Mouse (Mus musculus): ENCODE measurements around the gene Atp11c. TPM values are rescaled to one million over a fixed set of nuclear protein-coding genes. Genes with fewer than 3 reads are reported as not detected.
A peak's percentile ranks its signal among the peaks of the same experiment; 100 is the strongest.

Atp11c gene
- 12.4 and 12.7 TPM in 2 replicates for polyA plus RNA-seq (2015; fragmentation: Nextera tagmentation; extraction: Ambion mirVana)

GRCm38 (mm10) chrX:60592598-60592997 lies at the start of gene Atp11c:
TSS of gene Atp11c (minus strand) at chrX:60592698.
- Histone ChIP-seq H3K4me3 (no peak within 1 kb of the TSS), H3K27ac (replicated peaks) (no peak within 1 kb of the TSS), H3K27me3 (no peaks in the 10 kb centered on the region), H3K4me2 (replicated peaks) (no peak within 1 kb of the TSS), H3K9me3 (no peaks in the 10 kb centered on the region), H3K4me1 (no peaks in the 10 kb centered on the region), H3K36me3 (no peaks in the 10 kb centered on the region), H3K9ac (replicated peaks) (no peak within 1 kb of the TSS)
- no peak for ATAC-seq (replicated peaks)
- whole genome bisulfite sequencing, result 93% methylated on average over 2 of the region's 2 CpGs

GRCm38 (mm10) chrX:60609202-60609601 lies 16.7 kb upstream of the Atp11c start:
- no peak overlapping the region for H3K9ac ChIP-seq (replicated peaks)
- H3K9me3 ChIP-seq, result no peaks in the 10 kb centered on the region
- H3K27ac ChIP-seq (replicated peaks), result no peak overlapping the region
- no peaks in the 10 kb centered on the region for H3K4me1 ChIP-seq
- H3K27me3 ChIP-seq, result no peaks in the 10 kb centered on the region
- H3K36me3 ChIP-seq, result no peaks in the 10 kb centered on the region
- no peak overlapping the region for H3K4me3 ChIP-seq
- 24% methylated on average over 3 of the region's 3 CpGs for WGBS
- 0 out of 2 replicates have a peak, but pooled peaks have one; percentile 26 for ATAC-seq (replicated peaks)
- no peak overlapping the region for H3K4me2 ChIP-seq (replicated peaks)

- H3K36me3 ChIP-seq, result no peaks in the 10 kb centered on the region
- no peak for ATAC-seq (replicated peaks)
- no peaks in the 10 kb centered on the region for H3K4me1 ChIP-seq
- 19% methylated on average over 1 of the region's 1 CpGs for WGBS
- H3K27ac ChIP-seq (replicated peaks), result no peak overlapping the region
- no peak overlapping the region for H3K9ac ChIP-seq (replicated peaks)
- H3K9me3 ChIP-seq, result no peaks in the 10 kb centered on the region
- no peak overlapping the region for H3K4me3 ChIP-seq
- no peak overlapping the region for H3K4me2 ChIP-seq (replicated peaks)
- H3K27me3 ChIP-seq, result no peaks in the 10 kb centered on the region
Observed at GRCm38 (mm10) chrX:60570539-60570938, 22.0 kb downstream of the Atp11c start.

- H3K27me3 ChIP-seq, result no peaks in the 10 kb centered on the region
- no peak for ATAC-seq (replicated peaks)
- H3K36me3 ChIP-seq, result no peaks in the 10 kb centered on the region
- H3K4me3 ChIP-seq, result no peak overlapping the region
- no peak overlapping the region for H3K9ac ChIP-seq (replicated peaks)
- H3K9me3 ChIP-seq, result no peaks in the 10 kb centered on the region
- no peak overlapping the region for H3K4me2 ChIP-seq (replicated peaks)
- no peak overlapping the region for H3K27ac ChIP-seq (replicated peaks)
- H3K4me1 ChIP-seq, result no peaks in the 10 kb centered on the region
Observed at GRCm38 (mm10) chrX:60569047-60569446, 23.5 kb downstream of the Atp11c start.

GRCm38 (mm10) chrX:60555242-60555641 lies 37.3 kb downstream of the Atp11c start:
- 32% methylated on average over 4 of the region's 4 CpGs for WGBS
- no peak for ATAC-seq (replicated peaks)
- no peaks in the 10 kb centered on the region for H3K4me1 ChIP-seq
- H3K9me3 ChIP-seq, result no peaks in the 10 kb centered on the region
- no peaks in the 10 kb centered on the region for H3K36me3 ChIP-seq
- H3K9ac ChIP-seq (replicated peaks), result no peak overlapping the region
- no peak overlapping the region for H3K27ac ChIP-seq (replicated peaks)
- H3K4me2 ChIP-seq (replicated peaks), result no peak overlapping the region
- no peaks in the 10 kb centered on the region for H3K27me3 ChIP-seq
- no peak overlapping the region for H3K4me3 ChIP-seq

GRCm38 (mm10) chrX:60547444-60548304 lies 44.8 kb downstream of the Atp11c start:
- Histone ChIP-seq H3K9ac (replicated peaks) (peak overlapping the region; percentile 71), H3K9me3 (no peaks in the 10 kb centered on the region), H3K27me3 (no peaks in the 10 kb centered on the region), H3K4me2 (replicated peaks) (peak overlapping the region; percentile 56), H3K4me3 (peak overlapping the region; percentile 59), H3K36me3 (no peaks in the 10 kb centered on the region), H3K27ac (replicated peaks) (peak overlapping the region; percentile 84), H3K4me1 (peaks cover 10% of the 10 kb centered on the region; the same call in 1 of the 2 replicates)
- ATAC-seq (replicated peaks), result peak; percentile 87
- 23% methylated on average over 40 of the region's 113 CpGs for WGBS

- Histone ChIP-seq H3K9me3 (no peaks in the 10 kb centered on the region), H3K4me1 (peaks cover 10% of the 10 kb centered on the region; the same call in 1 of the 2 replicates), H3K4me2 (replicated peaks) (peak overlapping the region; percentile 56), H3K9ac (replicated peaks) (peak overlapping the region; percentile 71), H3K27me3 (no peaks in the 10 kb centered on the region), H3K27ac (replicated peaks) (peak overlapping the region; percentile 84), H3K4me3 (peak overlapping the region; percentile 59), H3K36me3 (no peaks in the 10 kb centered on the region)
- 28% methylated on average over 16 of the region's 16 CpGs for WGBS
- ATAC-seq (replicated peaks), result peak; percentile 15; the same call in 1 of the 2 replicates
Observed at GRCm38 (mm10) chrX:60547098-60547443, 45.4 kb downstream of the Atp11c start.

- H3K4me3 ChIP-seq, result no peak overlapping the region
- no peaks in the 10 kb centered on the region for H3K9me3 ChIP-seq
- no peak for ATAC-seq (replicated peaks)
- no peaks in the 10 kb centered on the region for H3K36me3 ChIP-seq
- no peak overlapping the region for H3K4me2 ChIP-seq (replicated peaks)
- H3K9ac ChIP-seq (replicated peaks), result no peak overlapping the region
- peaks cover 10% of the 10 kb centered on the region; the same call in 1 of the 2 replicates for H3K4me1 ChIP-seq
- 34% methylated on average over 3 of the region's 3 CpGs for WGBS
- no peaks in the 10 kb centered on the region for H3K27me3 ChIP-seq
- H3K27ac ChIP-seq (replicated peaks), result 0 out of 2 replicates have a peak overlapping the region, but pooled peaks have one; percentile 15
Observed at GRCm38 (mm10) chrX:60545906-60546305, 46.6 kb downstream of the Atp11c start.

GRCm38 (mm10) chrX:60545444-60545843 lies 47.1 kb downstream of the Atp11c start:
- 15% methylated on average over 1 of the region's 1 CpGs for WGBS
- Histone ChIP-seq H3K9ac (replicated peaks) (no peak overlapping the region), H3K4me1 (peaks cover 10% of the 10 kb centered on the region; the same call in 1 of the 2 replicates), H3K27ac (replicated peaks) (0 out of 2 replicates have a peak overlapping the region, but pooled peaks have one; percentile 15), H3K36me3 (no peaks in the 10 kb centered on the region), H3K9me3 (no peaks in the 10 kb centered on the region), H3K4me2 (replicated peaks) (no peak overlapping the region), H3K27me3 (no peaks in the 10 kb centered on the region), H3K4me3 (no peak overlapping the region)
- peak; percentile 51 for ATAC-seq (replicated peaks)

- no peak overlapping the region for H3K4me2 ChIP-seq (replicated peaks)
- no peak overlapping the region for H3K4me3 ChIP-seq
- H3K36me3 ChIP-seq, result no peaks in the 10 kb centered on the region
- H3K9me3 ChIP-seq, result no peaks in the 10 kb centered on the region
- H3K4me1 ChIP-seq, result peaks cover 10% of the 10 kb centered on the region; the same call in 1 of the 2 replicates
- no peak overlapping the region for H3K27ac ChIP-seq (replicated peaks)
- 29% methylated on average over 4 of the region's 4 CpGs for WGBS
- H3K9ac ChIP-seq (replicated peaks), result no peak overlapping the region
- no peak; the same call in 1 of the 2 replicates for ATAC-seq (replicated peaks)
- H3K27me3 ChIP-seq, result no peaks in the 10 kb centered on the region
Observed at GRCm38 (mm10) chrX:60544098-60544497, 48.4 kb downstream of the Atp11c start.

- H3K4me1 ChIP-seq, result 0 out of 2 replicates have a peak, but pooled peaks cover 6% of the 10 kb centered on the region
- H3K36me3 ChIP-seq, result no peaks in the 10 kb centered on the region
- no peak overlapping the region for H3K4me2 ChIP-seq (replicated peaks)
- no peak for ATAC-seq (replicated peaks)
- no peak overlapping the region for H3K9ac ChIP-seq (replicated peaks)
- 8% methylated on average over 1 of the region's 1 CpGs for WGBS
- H3K9me3 ChIP-seq, result no peaks in the 10 kb centered on the region
- H3K4me3 ChIP-seq, result no peak overlapping the region
- no peak overlapping the region for H3K27ac ChIP-seq (replicated peaks)
- no peaks in the 10 kb centered on the region for H3K27me3 ChIP-seq
Observed at GRCm38 (mm10) chrX:60542901-60543300, 49.6 kb downstream of the Atp11c start.

GRCm38 (mm10) chrX:60539149-60539548 lies 53.3 kb downstream of the Atp11c start, which contains the start of gene Gm7073:
TSS of gene Gm7073 (minus strand) at chrX:60539249.
- Histone ChIP-seq H3K27ac (replicated peaks) (no peak within 1 kb of the TSS), H3K4me2 (replicated peaks) (no peak within 1 kb of the TSS), H3K9ac (replicated peaks) (no peak within 1 kb of the TSS), H3K4me1 (0 out of 2 replicates have a peak, but pooled peaks cover 5% of the 10 kb centered on the region), H3K27me3 (no peaks in the 10 kb centered on the region), H3K9me3 (no peaks in the 10 kb centered on the region), H3K36me3 (no peaks in the 10 kb centered on the region), H3K4me3 (no peak within 1 kb of the TSS)
- no peak for ATAC-seq (replicated peaks)

Data from forebrain, embryonic 15.5 days (tissue).